Mouse (Mus musculus) lung, postnatal 36 days (tissue): Measurements from ENCODE around the gene Dct.

Experiments used
- DNase-seq: peaks from one replicate; pipeline ENCODE4 v3.0.0; 2022; ENCODE audit warnings: mixed read lengths

Gene Dct

DNA sequence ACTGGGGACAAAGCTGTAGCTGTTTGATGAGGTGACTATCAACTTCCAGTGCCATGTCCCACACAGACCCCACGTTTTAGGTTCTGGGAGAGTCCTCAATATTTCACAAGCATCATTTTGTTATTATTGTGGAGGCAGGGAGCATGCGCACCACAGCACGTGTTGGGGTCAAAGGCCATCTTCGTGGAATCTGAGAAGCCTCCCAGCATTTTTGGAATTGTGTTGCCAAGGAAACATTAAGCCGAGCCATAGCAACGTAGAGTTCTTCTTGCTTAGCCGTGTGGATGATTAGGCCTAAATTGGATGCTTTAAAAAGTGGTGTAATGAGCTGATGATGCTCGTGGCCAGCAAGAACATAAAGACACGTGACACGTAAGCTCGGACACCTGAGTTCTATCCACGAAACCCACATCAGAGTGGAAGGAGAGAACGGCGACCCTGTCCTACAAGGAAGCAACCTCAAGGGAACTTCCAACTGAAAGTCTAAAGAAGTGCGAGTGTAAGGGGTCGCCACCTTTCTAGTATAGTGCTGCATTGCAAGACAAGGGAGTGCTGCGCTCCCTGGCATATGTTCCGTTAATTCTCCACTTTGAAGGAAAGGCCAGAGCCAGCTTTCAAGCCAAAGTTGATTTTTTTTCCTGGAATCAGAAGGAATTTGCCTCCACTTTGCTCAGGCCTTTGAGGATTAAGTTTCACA, 9.8 kb downstream of the Dct start:
- DNase-seq, result no peak

DNA sequence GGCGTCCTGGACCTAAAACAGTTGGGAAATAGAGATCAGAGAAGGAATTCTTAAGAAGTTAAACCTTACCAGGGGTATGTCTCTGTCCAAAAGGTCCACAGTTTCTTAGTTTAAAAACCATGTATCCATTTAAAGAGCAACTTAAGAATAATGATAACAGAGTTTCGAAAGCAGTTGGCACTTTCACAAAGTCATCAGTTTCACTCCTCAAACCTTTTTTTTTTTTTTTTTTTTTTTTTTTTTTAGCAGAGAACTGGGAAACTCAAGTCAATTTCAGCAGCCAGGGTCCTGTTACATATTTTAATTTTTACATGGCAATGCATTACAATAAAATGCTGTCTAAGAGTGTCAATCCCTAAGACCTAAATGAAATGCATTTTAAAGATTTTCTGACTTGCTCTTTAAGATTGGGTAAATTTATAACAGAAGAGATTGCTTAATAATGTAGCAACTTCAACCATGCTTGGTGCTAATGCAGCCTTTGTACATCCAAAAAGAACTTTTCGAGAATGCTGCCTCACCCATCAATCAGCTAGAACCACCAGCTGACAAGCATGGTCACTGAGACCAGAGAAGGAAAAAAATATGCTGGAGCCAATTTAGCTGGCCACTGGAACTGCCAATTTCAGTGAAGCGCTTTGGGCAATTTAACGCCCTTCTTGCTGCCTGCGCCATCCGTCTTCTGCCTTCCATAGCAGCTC, 11.3 kb downstream of the Dct start:
- DNase-seq, result no peak

DNA sequence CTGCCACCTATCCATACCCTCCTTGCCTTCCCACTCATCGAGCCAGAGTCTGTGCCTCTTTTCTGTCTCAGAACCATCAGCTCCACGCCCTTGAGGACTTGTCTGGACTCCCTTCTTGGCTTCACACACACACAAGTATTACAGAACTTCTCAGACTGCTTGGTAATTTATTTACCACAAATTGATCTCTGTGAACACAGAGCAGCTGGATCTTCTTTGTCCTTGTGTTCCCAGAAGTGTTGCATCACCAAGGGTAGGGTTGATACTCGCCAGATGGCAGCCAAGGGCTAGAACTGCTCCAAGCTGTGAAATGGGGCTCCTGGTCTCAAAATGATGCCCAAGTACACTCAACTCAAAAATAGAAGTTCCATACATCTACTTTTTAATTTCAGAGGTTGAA, 13.0 kb downstream of the Dct start:
- DNase-seq, result peak; percentile 66

DNA sequence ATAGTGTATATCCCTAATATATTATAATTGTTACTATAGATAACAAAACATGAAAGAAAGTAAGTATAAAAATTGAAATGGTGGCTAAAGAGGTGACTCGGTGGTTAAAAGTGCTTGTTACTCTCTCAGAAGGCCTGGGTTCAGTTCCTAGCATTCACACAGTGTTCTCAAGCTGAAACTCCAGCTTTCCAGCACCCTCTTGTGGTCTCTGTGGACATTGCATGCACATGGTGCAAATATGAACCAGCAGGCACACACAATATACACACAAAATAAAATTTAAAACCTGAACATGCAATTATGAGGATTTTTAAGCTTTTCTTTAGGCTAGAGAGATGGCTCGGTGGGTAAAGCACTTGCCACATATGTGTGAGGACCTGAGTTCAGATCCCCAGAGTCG, 24.5 kb downstream of the Dct start:
- DNase-seq, result no peak

DNA sequence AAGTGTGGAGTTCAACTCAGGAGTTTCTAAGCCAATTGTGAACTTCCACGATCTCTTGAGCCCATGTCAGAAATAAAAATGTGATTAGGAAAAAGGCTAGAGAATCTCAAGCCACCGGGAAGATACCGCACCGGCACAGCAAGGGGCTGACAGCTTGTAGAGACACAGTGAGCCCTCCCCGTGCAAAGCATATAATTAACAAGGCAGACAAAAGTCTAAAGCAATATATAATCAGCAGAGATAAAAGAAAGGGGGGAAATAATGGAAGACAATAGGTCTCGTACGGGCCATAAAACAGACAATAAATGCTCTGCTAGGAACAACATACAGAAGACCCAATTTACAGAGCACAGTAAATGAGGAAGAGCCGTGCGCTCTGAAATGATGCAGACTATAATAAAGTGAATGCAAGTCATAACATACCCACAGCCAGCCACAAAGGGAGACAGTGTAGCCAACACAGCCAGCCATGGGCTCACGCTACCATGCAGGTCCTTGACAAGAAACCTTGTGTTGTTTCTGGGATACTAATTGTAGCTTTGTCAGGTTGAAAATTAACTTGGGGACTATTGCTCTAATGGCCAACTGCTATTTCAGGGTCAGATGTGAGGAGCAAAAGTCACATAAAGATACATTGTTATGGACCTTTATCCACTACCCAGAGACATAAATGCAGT, 30.0 kb downstream of the Dct start:
- DNase-seq, result no peak

DNA sequence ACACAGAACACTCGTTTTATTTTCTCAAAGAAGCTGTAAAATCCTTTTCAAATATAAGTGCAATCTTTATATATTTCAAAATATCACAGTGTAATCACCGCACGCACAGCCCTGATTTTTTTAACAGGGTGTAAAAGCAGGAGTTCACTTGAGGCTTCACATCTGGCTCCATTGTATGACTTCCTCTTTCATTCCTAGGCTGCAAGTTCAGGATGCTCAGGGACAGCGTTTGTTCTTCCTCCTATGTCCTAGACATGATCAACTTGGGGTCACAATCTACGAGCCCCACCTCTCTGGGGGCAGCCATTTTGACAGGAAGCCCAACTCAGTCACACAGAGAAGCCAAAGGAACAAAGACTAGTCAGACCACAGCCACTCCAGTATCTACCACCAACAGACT, 32.7 kb downstream of the Dct start:
- DNase-seq, result no peak

DNA sequence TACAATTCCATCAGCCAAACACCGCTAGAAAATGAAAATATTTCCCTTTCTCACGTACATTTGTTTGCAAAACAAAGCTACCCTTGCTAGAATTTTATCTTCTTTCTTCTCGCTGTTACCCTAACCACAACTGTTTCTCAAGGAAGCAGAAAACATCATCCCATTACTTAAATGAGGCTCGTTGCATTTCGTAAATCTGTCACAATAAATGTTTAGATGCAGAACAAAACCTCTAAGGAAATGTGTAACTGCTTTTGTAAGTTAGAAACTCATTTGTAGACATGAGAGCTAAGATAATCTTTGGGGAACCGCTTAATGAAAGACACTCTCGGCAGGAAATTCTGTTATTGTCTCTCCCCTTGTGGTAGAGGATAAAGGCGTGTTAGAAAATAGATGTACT, 38.8 kb downstream of the Dct start:
- no peak for DNase-seq

DNA sequence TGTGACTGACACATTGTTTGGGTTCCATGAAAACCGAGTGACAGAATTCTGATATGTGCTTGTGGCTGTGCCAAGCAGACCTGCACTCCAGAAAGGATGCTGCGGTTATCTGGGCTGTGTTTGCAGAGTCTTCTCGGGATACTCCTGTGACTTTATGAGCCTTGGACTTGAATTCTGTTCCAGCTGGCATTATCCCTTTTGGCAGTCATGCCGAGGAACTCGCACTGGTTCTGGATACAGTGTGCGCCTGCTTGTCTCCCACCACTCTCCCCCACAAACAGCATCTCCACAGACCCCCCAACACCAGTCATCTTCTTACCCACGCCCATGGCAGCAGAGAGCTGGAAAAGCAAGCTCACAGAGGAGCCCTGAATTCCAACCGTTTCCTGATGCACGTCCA, 42.5 kb downstream of the Dct start:
- no peak for DNase-seq

DNA sequence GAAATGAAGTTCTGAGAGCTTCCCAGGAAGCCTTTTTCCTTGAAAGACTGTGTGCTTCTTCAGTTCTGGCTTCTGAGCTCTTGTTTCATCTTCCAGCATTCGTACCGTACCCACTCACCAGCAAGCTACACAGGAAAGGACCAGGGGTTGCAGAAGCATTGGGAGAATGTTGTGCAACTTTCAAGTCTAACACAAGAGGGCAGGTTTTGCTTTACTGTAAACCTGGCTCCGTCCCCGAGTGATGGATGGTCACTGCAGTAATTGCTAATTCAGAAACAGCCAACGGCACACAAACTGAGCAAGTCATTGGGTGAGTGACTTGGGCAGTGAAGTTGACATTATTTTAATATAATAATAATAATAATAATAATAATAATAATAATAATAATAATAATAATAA, 46.3 kb downstream of the Dct start:
- peak; percentile 71 for DNase-seq

DNA sequence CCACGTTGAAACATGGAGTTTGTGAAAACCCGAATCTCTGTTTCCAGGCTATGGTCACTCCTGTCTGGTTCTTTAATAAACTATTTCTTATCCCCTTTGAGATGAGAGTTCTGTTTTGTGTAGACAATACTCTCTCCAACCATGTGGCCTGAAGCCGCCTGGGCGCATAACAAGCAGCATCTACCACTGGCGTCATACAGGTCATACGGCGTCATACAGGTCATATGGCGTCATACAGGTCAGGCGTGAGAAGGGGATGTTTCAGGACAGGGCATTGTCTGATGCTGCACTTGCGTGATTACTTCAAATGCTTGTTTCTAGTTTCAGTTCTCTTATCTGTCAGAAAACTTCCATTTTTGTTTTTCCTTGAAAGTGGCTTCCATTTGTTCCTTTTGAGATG, 47.6 kb downstream of the Dct start:
- no peak for DNase-seq

DNA sequence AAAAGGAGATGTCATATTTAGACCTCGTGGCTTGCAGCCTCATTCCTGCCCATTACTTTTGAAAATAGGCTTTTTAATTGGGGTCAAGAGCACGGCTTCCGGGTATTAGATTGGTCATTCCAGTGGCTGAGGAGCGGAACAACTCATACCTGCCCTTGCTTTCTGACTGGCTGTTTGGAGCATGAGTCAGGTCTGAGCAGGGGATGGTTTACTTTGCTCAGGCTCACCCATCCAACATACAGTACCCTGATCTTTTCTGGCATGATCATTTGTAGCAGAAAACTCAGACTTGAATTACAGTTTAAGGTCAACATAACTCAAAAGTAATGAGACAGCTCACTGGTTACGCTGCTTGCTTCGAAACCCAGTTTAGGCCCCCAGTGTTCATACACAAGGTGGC, 58.2 kb downstream of the Dct start:
- DNase-seq, result no peak

DNA sequence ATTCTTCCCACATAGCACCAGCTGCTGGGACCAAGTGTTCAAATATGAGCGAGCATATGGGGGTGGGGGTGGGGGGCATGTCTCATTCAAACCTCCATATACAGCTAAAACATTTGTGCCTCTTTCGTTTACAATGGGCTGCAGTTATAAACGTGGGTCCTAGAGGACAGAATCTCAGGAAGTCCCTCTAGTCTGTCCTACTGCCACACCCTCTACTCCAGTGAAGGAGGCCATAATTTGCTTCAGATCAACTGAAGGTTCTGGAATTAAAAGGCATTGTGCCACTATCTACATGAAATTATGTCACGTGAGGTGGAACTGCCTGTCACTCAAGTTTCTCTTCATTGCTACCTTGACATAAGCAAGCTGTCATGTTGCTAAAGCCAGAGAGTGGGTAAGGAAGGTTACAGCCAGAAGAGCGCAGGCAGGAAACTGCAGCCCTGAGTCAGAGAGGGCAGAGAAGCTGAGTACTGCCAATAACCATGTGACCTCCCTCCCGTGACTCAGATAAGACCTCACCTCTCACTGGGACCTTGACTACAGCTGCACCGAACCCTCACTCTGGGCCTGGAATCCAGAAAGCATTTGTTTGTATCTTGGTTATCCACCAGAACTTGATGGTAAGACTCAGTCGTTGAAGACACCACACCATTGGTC, 59.3 kb downstream of the Dct start:
- no peak for DNase-seq

DNA sequence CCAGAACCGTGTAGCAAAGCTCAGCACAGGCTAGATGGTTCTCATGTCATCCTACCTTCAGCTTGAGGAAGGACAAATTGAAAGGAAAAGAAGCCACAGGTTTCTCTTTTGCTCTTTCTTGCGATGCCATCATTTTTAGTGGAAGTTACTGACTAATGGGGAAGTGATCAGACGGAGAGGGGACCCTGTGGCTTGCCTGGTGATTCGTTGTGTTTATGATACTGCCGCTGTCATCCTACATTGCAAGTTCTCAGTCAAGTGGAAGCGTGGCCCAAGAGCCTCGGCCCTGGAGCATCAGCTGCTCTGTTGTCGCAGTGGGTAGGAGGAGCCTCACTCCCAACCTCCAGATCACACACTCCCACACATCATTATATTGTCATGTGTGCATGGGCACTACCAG, 61.8 kb downstream of the Dct start:
- no peak for DNase-seq

DNA sequence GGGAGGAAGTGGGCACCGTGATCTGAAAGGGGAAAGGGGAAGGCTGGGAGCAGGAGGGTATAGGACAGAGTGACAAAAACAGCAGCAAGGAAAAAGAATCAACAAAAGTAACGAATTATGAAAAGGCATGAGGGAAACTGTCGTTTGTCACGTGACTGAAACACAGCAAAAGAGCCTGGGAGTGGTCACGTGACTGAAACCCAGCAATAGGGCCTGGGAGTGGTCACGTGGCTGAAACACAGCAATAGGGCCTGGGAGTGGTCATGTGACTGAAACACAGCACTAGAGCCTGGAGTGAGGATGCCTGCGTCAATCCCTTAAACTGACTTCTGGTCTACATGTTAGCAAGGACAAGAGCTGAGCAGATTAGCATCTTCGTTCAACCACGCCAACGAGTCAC, 63.6 kb downstream of the Dct start:
- DNase-seq, result no peak

DNA sequence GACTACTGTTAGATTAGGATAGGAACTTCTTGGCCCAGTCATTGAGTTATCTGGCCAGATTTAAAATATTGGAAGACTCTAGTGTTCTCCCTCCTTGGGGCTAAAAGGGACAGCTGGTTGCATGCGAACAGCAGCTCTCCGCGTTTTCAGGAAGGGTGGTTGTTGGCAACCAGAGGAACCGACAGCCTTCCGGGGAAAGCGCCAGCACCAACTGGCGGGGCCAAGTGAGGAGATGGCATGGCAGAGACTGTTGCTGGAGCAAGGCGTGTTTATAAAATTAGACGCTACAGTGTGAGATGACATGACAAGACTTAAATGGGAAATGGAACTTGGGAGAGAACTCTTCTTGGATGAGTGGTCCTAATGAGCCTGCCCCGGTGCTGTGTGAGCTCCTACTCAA, 70.5 kb downstream of the Dct start:
- DNase-seq, result no peak

DNA sequence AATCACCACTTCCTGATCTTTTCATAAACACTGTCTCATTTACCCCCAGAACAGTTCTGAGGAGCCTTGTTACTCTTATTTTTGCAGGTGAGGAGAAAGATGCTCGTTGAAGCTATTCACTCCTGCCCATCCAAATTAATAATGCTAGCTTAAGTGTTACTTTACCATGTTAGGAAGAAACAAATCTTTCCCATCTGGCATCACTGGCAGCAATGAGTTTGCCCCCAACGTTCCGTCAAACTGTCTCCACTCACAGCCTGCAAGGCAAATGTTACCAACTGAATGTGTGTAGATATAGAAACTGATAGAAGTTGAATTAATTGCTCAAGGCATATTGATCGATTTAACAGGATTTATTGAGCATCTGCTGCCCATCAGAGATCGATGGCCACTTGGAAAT, 79.5 kb downstream of the Dct start:
- DNase-seq, result no peak
